Mouse (Mus musculus): ENCODE measurements at regions not wholly inside any gene's neighbourhood (a gene's known extent, or its start where the extent isn't known, plus 50 kb on each side); places are given as distances from the start of the nearest gene placed in this dataset.

DNA sequence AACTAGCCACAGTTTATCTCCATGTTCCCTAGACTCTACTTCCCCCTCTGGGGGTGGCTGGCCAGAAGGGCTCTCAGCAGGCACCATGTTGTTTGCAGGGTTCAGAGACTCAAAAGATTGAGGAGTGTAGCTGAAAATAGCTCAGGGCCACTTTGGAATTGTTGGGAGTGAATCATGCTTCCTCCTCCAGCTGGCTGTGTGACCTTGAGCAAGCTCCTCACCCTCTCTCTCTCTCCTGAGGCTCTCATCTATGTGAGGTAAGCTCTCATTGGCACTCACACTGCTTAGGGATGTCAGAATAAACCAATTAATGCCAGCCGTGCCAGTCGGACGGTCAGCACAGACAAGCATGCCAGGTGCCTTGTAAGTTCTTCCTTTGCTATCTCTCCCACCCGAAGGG, 228.0 kb downstream of the Sipa1l2 start:
- Histone ChIP-seq H3K27ac (no peak overlapping the region), H3K9ac (no peak overlapping the region), H3K9me3 (replicated peaks) (no peaks in the 10 kb centered on the region), H3K4me1 (peaks cover 11% of the 10 kb centered on the region), H3K4me2 (no peak overlapping the region), H3K27me3 (replicated peaks) (0 out of 2 replicates have a peak, but pooled peaks cover 3% of the 10 kb centered on the region), H3K36me3 (no peaks in the 10 kb centered on the region), H3K4me3 (no peak overlapping the region)
- WGBS (ENCODE audit: insufficient replicate concordance), result 67% methylated on average over 4 of the region's 4 CpGs
- no peak for ATAC-seq

DNA sequence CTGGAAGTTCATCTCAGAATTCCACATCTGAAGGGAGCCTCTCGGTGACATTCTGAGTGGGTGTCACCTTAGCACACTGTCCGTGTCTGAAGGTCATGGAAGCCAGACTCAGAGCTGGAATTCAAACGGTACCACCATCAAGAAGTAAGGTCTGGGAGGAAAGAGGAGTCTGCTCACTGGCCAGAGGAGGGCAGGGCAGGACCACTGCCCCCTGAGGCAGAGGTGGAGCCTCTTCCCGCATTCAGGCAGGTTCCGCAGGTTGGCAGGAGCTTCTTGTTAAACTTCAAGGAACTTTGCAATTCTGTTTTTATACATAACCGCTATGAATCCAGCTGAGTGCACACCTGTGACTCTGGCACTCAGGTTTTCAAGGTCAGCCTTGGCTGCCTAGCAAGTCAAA, 231.4 kb downstream of the Sipa1l2 start:
- WGBS (ENCODE audit: insufficient replicate concordance), result 45% methylated on average over 6 of the region's 6 CpGs
- H3K36me3 ChIP-seq, result no peaks in the 10 kb centered on the region
- no peak for ATAC-seq
- H3K4me3 ChIP-seq, result no peak overlapping the region
- H3K9me3 ChIP-seq (replicated peaks), result no peaks in the 10 kb centered on the region
- peaks cover 3% of the 10 kb centered on the region; the same call in 1 of the 2 replicates for H3K27me3 ChIP-seq (replicated peaks)
- no peak overlapping the region for H3K4me2 ChIP-seq
- peaks cover 11% of the 10 kb centered on the region for H3K4me1 ChIP-seq
- no peak overlapping the region for H3K27ac ChIP-seq
- H3K9ac ChIP-seq, result no peak overlapping the region

DNA sequence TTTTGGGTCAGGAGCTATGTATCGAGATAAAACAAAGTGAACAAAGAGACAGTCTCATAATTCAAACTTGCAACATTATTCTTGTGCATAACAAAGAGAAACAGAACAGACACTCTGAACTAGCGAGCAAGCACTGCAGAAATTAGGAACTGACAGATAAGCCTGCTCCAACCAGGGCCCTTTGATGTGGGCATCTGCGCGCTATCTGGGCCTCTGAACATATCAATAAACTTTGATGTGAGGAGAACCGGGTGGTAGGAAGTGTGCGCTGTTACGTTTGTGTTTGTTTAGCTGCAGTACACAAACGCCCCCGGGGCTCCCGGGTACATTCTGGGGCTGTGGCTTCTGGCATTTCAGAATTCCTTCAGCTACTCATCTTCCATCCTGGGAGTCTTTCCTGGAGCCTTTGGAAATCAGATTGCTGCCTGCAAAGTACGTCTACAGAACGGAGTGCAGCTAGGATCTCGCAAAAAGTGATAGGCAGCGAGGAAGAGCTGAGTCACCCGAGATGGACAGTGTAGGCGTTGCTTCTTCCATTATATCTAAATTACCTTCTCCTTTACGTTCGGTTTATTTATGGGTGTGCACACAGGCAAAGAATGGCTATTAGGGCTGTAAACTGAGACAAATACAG, 232.0 kb downstream of the Sipa1l2 start:
- no peaks in the 10 kb centered on the region for H3K36me3 ChIP-seq
- no peak overlapping the region for H3K4me2 ChIP-seq
- no peak for ATAC-seq
- H3K4me3 ChIP-seq, result no peak overlapping the region
- peaks cover 3% of the 10 kb centered on the region; the same call in 1 of the 2 replicates for H3K27me3 ChIP-seq (replicated peaks)
- no peaks in the 10 kb centered on the region for H3K9me3 ChIP-seq (replicated peaks)
- 45% methylated on average over 18 of the region's 18 CpGs for WGBS (ENCODE audit: insufficient replicate concordance)
- no peak overlapping the region for H3K9ac ChIP-seq
- H3K27ac ChIP-seq, result no peak overlapping the region
- peaks cover 11% of the 10 kb centered on the region for H3K4me1 ChIP-seq

DNA sequence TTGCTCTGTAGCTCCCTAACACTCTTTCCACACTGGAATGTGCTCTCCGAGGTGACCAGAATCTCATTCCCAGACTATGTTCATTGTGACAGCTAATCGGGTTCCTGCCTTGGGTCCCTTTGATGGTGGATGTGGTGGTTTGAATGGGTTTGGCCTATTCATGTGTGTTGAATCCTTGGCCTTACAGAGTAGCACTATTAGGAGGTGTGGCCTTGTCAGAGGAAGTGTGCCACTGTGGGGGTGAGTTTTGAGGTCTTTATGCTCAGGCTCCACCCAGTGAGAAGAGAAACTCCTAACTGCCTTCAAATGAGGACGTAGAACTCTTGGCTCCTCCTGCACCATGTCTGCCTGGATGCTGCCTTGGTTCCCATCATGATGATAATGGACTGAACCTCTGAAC, 232.8 kb downstream of the Sipa1l2 start:
- no peak overlapping the region for H3K9ac ChIP-seq
- no peaks in the 10 kb centered on the region for H3K9me3 ChIP-seq (replicated peaks)
- no peak overlapping the region for H3K4me2 ChIP-seq
- H3K4me3 ChIP-seq, result no peak overlapping the region
- 40% methylated on average over 3 of the region's 3 CpGs for whole genome bisulfite sequencing (ENCODE audit: insufficient replicate concordance)
- no peaks in the 10 kb centered on the region for H3K36me3 ChIP-seq
- no peak overlapping the region for H3K27ac ChIP-seq
- H3K27me3 ChIP-seq (replicated peaks), result peaks cover 3% of the 10 kb centered on the region; the same call in 1 of the 2 replicates
- peaks cover 11% of the 10 kb centered on the region for H3K4me1 ChIP-seq
- no peak for ATAC-seq

DNA sequence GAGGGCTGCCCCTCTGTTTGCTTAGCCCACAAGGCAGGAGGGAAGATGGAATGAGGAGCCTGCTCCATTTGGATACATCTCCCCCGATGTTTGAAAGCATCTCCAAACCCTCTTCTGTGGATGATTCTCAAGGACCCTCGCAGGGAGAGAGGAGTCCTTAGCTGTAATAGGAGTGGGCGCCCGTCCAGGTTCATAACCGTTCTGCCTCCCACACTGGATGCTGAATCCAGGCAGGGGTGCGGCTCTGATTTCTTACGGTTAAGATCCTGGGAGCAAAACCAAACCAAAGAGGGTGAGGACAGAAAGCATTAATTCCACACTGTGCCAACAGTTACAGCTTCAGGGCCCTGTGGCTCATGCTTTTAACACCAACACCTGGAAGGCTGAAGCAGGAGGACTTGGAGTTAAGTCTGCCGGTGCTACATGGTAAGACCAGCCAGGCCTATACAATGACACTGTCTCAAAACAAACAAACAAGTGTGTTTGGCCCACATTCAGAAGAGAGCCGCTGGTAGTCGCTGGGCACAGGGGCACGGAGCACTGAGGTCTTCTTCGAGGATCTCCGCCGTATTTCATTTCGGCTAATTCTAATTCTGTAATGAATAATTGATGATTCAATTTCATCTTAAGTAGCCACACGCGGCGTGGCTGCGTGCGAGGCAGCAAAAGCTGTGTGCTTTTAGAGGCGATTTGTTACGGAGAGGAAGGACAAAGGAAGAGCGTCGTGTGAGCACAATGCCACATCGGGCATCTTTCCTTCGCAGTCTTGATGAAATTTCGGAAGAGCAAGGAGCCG, 233.8 kb downstream of the Sipa1l2 start:
- Histone ChIP-seq H3K9me3 (replicated peaks) (no peaks in the 10 kb centered on the region), H3K36me3 (no peaks in the 10 kb centered on the region), H3K4me2 (no peak overlapping the region), H3K9ac (no peak overlapping the region), H3K27me3 (replicated peaks) (peaks cover 3% of the 10 kb centered on the region; the same call in 1 of the 2 replicates), H3K4me3 (no peak overlapping the region), H3K4me1 (peaks cover 11% of the 10 kb centered on the region), H3K27ac (no peak overlapping the region)
- ATAC-seq, result no peak
- WGBS (ENCODE audit: insufficient replicate concordance), result 77% methylated on average over 28 of the region's 28 CpGs

DNA sequence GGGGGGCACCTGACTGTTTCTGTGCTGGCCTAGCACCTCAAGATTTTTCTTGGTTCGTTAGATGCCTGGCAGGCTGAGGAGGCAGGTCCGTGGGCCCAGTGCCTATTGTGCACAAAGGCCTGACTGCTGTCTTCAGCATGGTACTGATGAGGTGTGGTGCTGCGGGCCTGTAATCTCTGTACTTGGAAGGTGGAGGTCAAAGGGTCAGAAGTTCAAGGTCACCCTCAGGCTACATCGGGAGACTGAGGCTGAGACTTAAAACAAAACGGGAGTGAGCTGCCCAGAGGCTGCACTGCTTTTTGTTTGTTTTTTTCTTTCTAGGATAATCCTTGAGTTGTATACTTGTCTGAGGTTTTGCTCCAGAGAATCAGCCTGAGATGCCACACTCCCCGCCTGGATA, 234.4 kb downstream of the Sipa1l2 start:
- 68% methylated on average over 6 of the region's 6 CpGs for WGBS (ENCODE audit: insufficient replicate concordance)
- H3K9ac ChIP-seq, result no peak overlapping the region
- H3K9me3 ChIP-seq (replicated peaks), result no peaks in the 10 kb centered on the region
- peaks cover 11% of the 10 kb centered on the region for H3K4me1 ChIP-seq
- no peak overlapping the region for H3K4me2 ChIP-seq
- no peak overlapping the region for H3K4me3 ChIP-seq
- H3K27ac ChIP-seq, result no peak overlapping the region
- H3K27me3 ChIP-seq (replicated peaks), result no peaks in the 10 kb centered on the region; the same call in 1 of the 2 replicates
- no peaks in the 10 kb centered on the region for H3K36me3 ChIP-seq
- ATAC-seq, result no peak

DNA sequence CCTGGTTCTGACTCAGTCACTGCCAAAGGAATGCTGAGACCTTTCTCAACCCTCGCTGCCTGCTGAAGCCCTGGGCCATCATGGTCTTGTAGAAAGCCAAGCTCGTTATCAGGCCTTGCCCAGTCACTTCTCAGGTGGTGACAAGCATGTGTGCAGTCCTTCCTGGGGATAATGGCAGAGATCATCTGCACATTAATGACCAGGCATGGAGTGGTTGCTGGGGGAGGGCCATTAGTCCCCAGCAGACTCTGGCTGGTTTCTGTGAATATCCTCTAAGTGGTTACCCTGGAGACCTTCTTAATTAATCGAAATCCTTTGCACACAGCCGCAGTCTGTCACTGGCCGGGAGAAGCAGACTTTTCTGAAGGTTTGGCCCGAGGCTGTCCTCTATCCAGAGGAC, 239.0 kb downstream of the Sipa1l2 start:
- Histone ChIP-seq H3K27ac (no peak overlapping the region), H3K27me3 (replicated peaks) (peaks cover under 1% of the 10 kb centered on the region), H3K36me3 (no peaks in the 10 kb centered on the region), H3K4me2 (no peak overlapping the region), H3K4me1 (no peaks in the 10 kb centered on the region), H3K9ac (no peak overlapping the region), H3K9me3 (replicated peaks) (no peaks in the 10 kb centered on the region), H3K4me3 (no peak overlapping the region)
- WGBS (ENCODE audit: insufficient replicate concordance), result 58% methylated on average over 6 of the region's 6 CpGs
- ATAC-seq, result no peak

DNA sequence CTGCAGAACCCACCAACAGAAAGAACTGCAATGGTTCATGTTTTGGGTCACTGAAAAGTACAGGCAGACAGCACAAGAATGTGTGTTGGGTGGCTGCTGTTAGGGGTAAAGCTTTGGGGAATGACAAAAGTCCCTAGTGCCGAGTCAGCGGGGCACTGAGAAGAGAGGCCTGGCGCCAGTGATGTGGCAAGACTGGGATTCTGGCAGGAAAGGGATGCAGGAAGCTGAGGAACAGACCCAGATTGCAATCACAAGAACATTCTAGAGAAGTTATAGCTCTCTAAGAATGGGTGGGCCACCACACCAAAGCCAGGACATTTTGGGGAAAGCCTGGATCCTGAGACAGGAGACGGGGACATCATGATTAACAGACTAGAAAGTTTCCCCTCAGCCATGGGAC, 241.0 kb downstream of the Sipa1l2 start:
- H3K27ac ChIP-seq, result no peak overlapping the region
- H3K27me3 ChIP-seq (replicated peaks), result peaks cover 4% of the 10 kb centered on the region
- no peak overlapping the region for H3K9ac ChIP-seq
- H3K4me1 ChIP-seq, result no peaks in the 10 kb centered on the region
- no peak overlapping the region for H3K4me3 ChIP-seq
- no peaks in the 10 kb centered on the region for H3K36me3 ChIP-seq
- WGBS (ENCODE audit: insufficient replicate concordance), result 53% methylated on average over 4 of the region's 4 CpGs
- H3K4me2 ChIP-seq, result no peak overlapping the region
- H3K9me3 ChIP-seq (replicated peaks), result no peaks in the 10 kb centered on the region
- no peak for ATAC-seq

DNA sequence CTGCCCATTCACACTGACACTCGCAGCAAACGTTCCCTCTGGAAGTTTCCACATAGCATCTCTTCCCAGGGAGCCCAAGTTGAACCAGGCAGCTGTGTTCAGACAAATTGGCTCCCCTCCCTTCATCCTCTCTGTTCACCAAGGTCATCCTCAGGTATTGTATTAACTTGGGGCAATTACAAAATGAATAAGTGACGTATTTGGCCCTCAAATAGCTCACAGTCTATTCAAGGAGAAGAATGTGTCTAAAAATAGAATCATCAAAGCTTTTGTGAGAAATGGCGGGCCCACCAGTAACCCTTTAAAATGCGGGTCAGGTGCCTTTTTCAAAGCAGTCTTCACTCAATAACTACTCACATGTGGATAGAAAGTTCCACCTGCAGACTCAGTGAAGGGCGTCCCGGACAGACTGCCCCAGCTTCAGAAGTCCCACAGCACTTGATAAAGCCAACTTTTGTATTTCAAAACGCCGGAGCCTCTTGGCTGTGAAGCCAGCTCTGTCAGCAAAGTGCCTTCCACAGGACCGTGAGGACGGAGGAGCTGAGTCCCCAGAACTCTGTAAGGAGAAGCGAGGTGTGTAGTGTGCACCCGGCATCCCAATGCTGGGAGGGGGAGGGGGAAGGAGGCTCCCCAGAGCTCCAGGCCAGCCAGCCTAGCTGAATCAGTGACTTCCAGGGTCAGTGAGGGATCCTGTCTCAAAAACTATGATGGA, 241.9 kb downstream of the Sipa1l2 start:
- ATAC-seq, result no peak
- Histone ChIP-seq H3K9ac (no peak overlapping the region), H3K27me3 (replicated peaks) (peaks cover 4% of the 10 kb centered on the region), H3K36me3 (no peaks in the 10 kb centered on the region), H3K4me1 (no peaks in the 10 kb centered on the region), H3K27ac (no peak overlapping the region), H3K9me3 (replicated peaks) (no peaks in the 10 kb centered on the region), H3K4me2 (no peak overlapping the region), H3K4me3 (no peak overlapping the region)
- 59% methylated on average over 13 of the region's 13 CpGs for WGBS (ENCODE audit: insufficient replicate concordance)

DNA sequence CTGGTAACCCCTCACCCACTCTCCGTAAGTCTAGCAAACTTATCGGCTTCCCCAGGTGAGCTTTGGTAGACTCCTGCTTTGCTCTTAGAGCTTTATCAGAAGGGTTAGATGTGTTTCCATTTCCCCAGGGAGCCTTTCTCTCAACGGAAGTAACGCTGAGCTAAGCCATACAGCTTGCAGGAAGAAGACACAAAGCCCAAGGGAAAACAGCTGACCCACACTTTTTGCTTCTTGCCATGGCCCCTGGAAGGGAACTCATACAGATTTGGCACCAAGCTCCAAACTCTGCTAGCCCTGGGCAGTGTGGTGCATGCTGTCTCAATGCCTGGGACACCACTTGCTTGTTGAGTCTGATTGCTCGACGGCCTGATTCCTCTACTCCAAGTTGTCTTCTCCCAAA, 242.6 kb downstream of the Sipa1l2 start:
- H3K4me1 ChIP-seq, result no peaks in the 10 kb centered on the region
- H3K27me3 ChIP-seq (replicated peaks), result peaks cover 4% of the 10 kb centered on the region
- WGBS (ENCODE audit: insufficient replicate concordance), result 52% methylated on average over 6 of the region's 6 CpGs
- H3K9ac ChIP-seq, result no peak overlapping the region
- H3K4me2 ChIP-seq, result no peak overlapping the region
- H3K4me3 ChIP-seq, result no peak overlapping the region
- no peak overlapping the region for H3K27ac ChIP-seq
- no peaks in the 10 kb centered on the region for H3K36me3 ChIP-seq
- no peaks in the 10 kb centered on the region for H3K9me3 ChIP-seq (replicated peaks)
- no peak for ATAC-seq

DNA sequence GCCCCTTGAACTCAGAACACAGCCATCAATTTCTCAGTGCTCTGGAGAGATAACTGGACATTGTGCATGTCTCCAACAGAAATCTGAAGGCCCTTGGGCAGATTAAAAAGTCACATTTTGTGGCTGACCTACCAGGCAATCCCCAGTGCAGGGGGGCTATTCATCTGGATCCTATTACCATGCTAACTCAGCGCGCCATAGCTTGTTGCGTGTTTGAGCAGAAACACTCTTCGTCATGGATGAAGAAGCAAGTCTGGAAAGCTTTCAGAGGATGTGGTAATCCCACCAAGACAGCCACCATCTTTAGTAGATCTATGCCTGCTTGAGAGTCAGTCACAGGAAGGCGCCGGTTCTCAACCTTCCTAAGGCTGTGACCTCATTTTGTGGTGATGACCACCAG, 243.9 kb downstream of the Sipa1l2 start:
- no peak overlapping the region for H3K4me2 ChIP-seq
- no peak overlapping the region for H3K9ac ChIP-seq
- ATAC-seq, result no peak
- WGBS (ENCODE audit: insufficient replicate concordance), result 80% methylated on average over 6 of the region's 6 CpGs
- no peaks in the 10 kb centered on the region for H3K36me3 ChIP-seq
- no peak overlapping the region for H3K27ac ChIP-seq
- H3K27me3 ChIP-seq (replicated peaks), result peaks cover 4% of the 10 kb centered on the region
- H3K4me1 ChIP-seq, result no peaks in the 10 kb centered on the region
- H3K4me3 ChIP-seq, result no peak overlapping the region
- H3K9me3 ChIP-seq (replicated peaks), result no peaks in the 10 kb centered on the region

DNA sequence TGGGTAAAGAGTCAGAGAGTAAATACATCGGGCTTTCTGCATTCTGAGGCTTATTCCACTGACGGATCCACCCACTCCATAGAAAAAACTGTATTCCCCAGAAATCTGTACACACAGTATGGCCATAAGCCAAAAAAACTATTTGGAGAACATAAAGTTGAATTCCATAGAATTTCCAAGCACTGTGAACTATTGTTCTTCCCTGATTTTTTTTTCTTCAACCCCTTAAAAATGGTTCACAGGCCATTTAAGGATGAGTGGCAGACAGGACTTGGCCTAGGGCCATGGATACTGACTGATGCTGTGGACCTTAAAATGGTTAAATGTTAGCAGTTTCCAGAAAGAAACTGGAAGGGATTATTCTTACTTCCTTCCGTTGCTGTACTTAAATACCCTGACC, 247.0 kb downstream of the Sipa1l2 start:
- Histone ChIP-seq H3K27me3 (replicated peaks) (peaks cover 4% of the 10 kb centered on the region; the same call in 1 of the 2 replicates), H3K9me3 (replicated peaks) (no peaks in the 10 kb centered on the region), H3K36me3 (no peaks in the 10 kb centered on the region), H3K4me2 (no peak overlapping the region), H3K27ac (no peak overlapping the region), H3K4me1 (no peaks in the 10 kb centered on the region), H3K4me3 (no peak overlapping the region), H3K9ac (no peak overlapping the region)
- 69% methylated on average over 3 of the region's 3 CpGs for WGBS (ENCODE audit: insufficient replicate concordance)
- no peak for ATAC-seq

All from liver, embryonic 12.5 days (tissue).